Mouse (Mus musculus) neural tube, embryonic 11.5 days (tissue): Measurements from ENCODE around the gene Glmp. TPM values are rescaled to one million over a fixed set of nuclear protein-coding genes. Genes with fewer than 3 reads are reported as not detected.
"Not testable (repeated sequence)": the region's sequence is repeated elsewhere in the genome, so short reads cannot be mapped to it uniquely, and the experiment has no call there.

Experiments used
- ATAC-seq: fragments of 200-750 bp; cut with Nextera tagmentation; 2 replicates; pipeline ENCODE4 v1.8.0; 2017; ENCODE audit warnings: moderate number of reproducible peaks, mild to moderate bottlenecking, moderate TSS enrichment, moderate library complexity; ENCODE audit not compliant: insufficient read depth, low FRiP score, low TSS enrichment
- DNase-seq: peaks from one replicate; pipeline ENCODE4 v3.0.0-alpha.2; 2015; ENCODE audit warnings: low spot score
- H3K27ac ChIP-seq: fragments of 300-500 bp; sonication (generic); 2 replicates; pipeline ENCODE4 v1.5.1; 2014; ENCODE audit warnings: low read depth, mild to moderate bottlenecking, low read length
- H3K27me3 ChIP-seq: fragments of 300-500 bp; sonication (generic); 2 replicates; pipeline ENCODE4 v1.6.1; 2014; ENCODE audit warnings: mild to moderate bottlenecking, low read length, mixed read lengths; ENCODE audit not compliant: control insufficient read depth, insufficient read depth
- H3K36me3 ChIP-seq: fragments of 300-500 bp; sonication (generic); 2 replicates; pipeline ENCODE4 v1.6.1; 2014; ENCODE audit warnings: mild to moderate bottlenecking, low read length, moderate library complexity, mixed read lengths; ENCODE audit not compliant: control insufficient read depth, insufficient read depth
- H3K4me1 ChIP-seq: fragments of 300-500 bp; sonication (generic); 2 replicates; pipeline ENCODE4 v1.6.1; 2014; ENCODE audit warnings: low read length, mixed read lengths; ENCODE audit not compliant: control insufficient read depth, insufficient read depth
- H3K4me2 ChIP-seq: fragments of 300-500 bp; sonication (generic); 2 replicates; pipeline ENCODE4 v1.6.1; 2014; ENCODE audit warnings: low read depth, mild to moderate bottlenecking, moderate library complexity
- H3K4me3 ChIP-seq: fragments of 300-500 bp; sonication (generic); 2 replicates; pipeline ENCODE4 v1.5.1; 2014; ENCODE audit warnings: low read depth, low read length
- H3K9ac ChIP-seq: fragments of 300-500 bp; sonication (generic); 2 replicates; pipeline ENCODE4 v1.6.1; 2014; ENCODE audit warnings: mild to moderate bottlenecking, low read length
- H3K9me3 ChIP-seq: fragments of 300-500 bp; sonication (generic); 2 replicates; pipeline ENCODE4 v1.6.1; 2016; ENCODE audit warnings: low read length; ENCODE audit not compliant: control insufficient read depth
- WGBS: fragments of 180-500 bp; shearing (Covaris S2); extraction: QIAGEN DNeasy Blood & Tissue Kit; methylation state at CpG from one replicate; pipeline ENCODE4 v1.1.7; 2014; 5-methylcytosine and 5-hydroxymethylcytosine counted together
- polyA plus RNA-seq: library from polyadenylated mRNA; unstranded; fragments of >200 nt; fragmentation: Nextera tagmentation; extraction: Ambion mirVana; gene quantifications from 2 replicates; pipeline ENCODE4 v1.2.1, GENCODE M21; 2014

The Glmp gene
- polyA plus RNA-seq, 1 experiment from 2014 or later: 70.5 TPM

GRCm38 (mm10) chr3:88365705-88366361 is 41.0 kb downstream of the Glmp start:
- Histone ChIP-seq H3K9me3 (no peaks in the 10 kb centered on the region; the same call in 1 of the 2 replicates), H3K4me3 (no peak overlapping the region), H3K9ac (no peak overlapping the region), H3K36me3 (peaks cover 9% of the 10 kb centered on the region), H3K4me1 (no peaks in the 10 kb centered on the region), H3K27me3 (peaks cover 15% of the 10 kb centered on the region), H3K4me2 (no peak overlapping the region), H3K27ac (no peak overlapping the region)
- DNase-seq (no peak), ATAC-seq (0 out of 2 replicates have a peak, but pooled peaks have one; percentile 4)
- 34% methylated on average over 34 of the region's 34 CpGs for WGBS

- ATAC-seq (peak; percentile 79), DNase-seq (peak; percentile 63)
- peaks cover 15% of the 10 kb centered on the region for H3K27me3 ChIP-seq
- not testable (repeated sequence) for H3K9ac ChIP-seq, H3K36me3 ChIP-seq, H3K9me3 ChIP-seq, H3K27ac ChIP-seq, H3K4me3 ChIP-seq, H3K4me1 ChIP-seq
- peak overlapping the region; percentile 13; the same call in 1 of the 2 replicates for H3K4me2 ChIP-seq
- WGBS: 3% methylated on average over 18 of the region's 22 CpGs
These were observed 42.1 kb downstream of the Glmp start for GRCm38 (mm10) chr3:88366830-88367428.

GRCm38 (mm10) chr3:88367517-88367916 is 42.7 kb downstream of the Glmp start:
- DNase-seq, ATAC-seq, H3K9me3 ChIP-seq, H3K4me3 ChIP-seq, H3K9ac ChIP-seq, H3K4me1 ChIP-seq, H3K27ac ChIP-seq, H3K36me3 ChIP-seq, H3K4me2 ChIP-seq: not testable (repeated sequence)
- peaks cover 15% of the 10 kb centered on the region for H3K27me3 ChIP-seq
- 48% methylated on average over 3 of the region's 7 CpGs for whole genome bisulfite sequencing

- H3K9me3 ChIP-seq, H3K4me1 ChIP-seq, H3K4me3 ChIP-seq, H3K27ac ChIP-seq, DNase-seq, H3K36me3 ChIP-seq, H3K4me2 ChIP-seq, ATAC-seq, H3K9ac ChIP-seq: not testable (repeated sequence)
- WGBS: 93% methylated on average over 7 of the region's 7 CpGs
- peaks cover 15% of the 10 kb centered on the region for H3K27me3 ChIP-seq
These were observed 43.7 kb downstream of the Glmp start for GRCm38 (mm10) chr3:88368511-88368910.

GRCm38 (mm10) chr3:88372643-88373042 is 47.8 kb downstream of the Glmp start, which contains the start of gene Bglap3:
Gene Bglap3, minus strand, starts transcription at chr3:88372743.
- not testable (repeated sequence) for H3K4me1 ChIP-seq, H3K4me2 ChIP-seq, H3K9ac ChIP-seq, H3K4me3 ChIP-seq, H3K27ac ChIP-seq, H3K27me3 ChIP-seq, ATAC-seq, H3K36me3 ChIP-seq, DNase-seq, H3K9me3 ChIP-seq
- 92% methylated on average over 9 of the region's 9 CpGs for WGBS

GRCm38 (mm10) chr3:88375750-88376626 is 51.2 kb downstream of the Glmp start:
- not testable (repeated sequence) for H3K36me3 ChIP-seq, H3K27me3 ChIP-seq, H3K9me3 ChIP-seq, H3K4me1 ChIP-seq, H3K4me3 ChIP-seq, H3K27ac ChIP-seq
- DNase-seq (peak; percentile 75), ATAC-seq (peak; percentile 88)
- H3K9ac ChIP-seq: peak overlapping the region; percentile 2; the same call in 1 of the 2 replicates
- 0 out of 2 replicates have a peak overlapping the region, but pooled peaks have one; percentile 1 for H3K4me2 ChIP-seq
- 11% methylated on average over 16 of the region's 19 CpGs for WGBS

- H3K27ac ChIP-seq, H3K4me2 ChIP-seq, H3K9me3 ChIP-seq, H3K4me3 ChIP-seq, DNase-seq, H3K4me1 ChIP-seq, H3K36me3 ChIP-seq, H3K27me3 ChIP-seq: not testable (repeated sequence)
- H3K9ac ChIP-seq: peak overlapping the region; percentile 2; the same call in 1 of the 2 replicates
- ATAC-seq: 0 out of 2 replicates have a peak, but pooled peaks have one; percentile 24
- WGBS: 17% methylated on average over 5 of the region's 7 CpGs
These were observed 51.8 kb downstream of the Glmp start for GRCm38 (mm10) chr3:88376644-88377043.

GRCm38 (mm10) chr3:88378599-88378998 is 53.8 kb downstream of the Glmp start, which contains the start of gene Bglap2:
Gene Bglap2, minus strand, starts transcription at chr3:88378699.
- H3K27me3 ChIP-seq, H3K36me3 ChIP-seq, H3K4me3 ChIP-seq, ATAC-seq, H3K9me3 ChIP-seq, H3K9ac ChIP-seq, H3K4me2 ChIP-seq, H3K4me1 ChIP-seq, H3K27ac ChIP-seq, DNase-seq: not testable (repeated sequence)
- 69% methylated on average over 4 of the region's 5 CpGs for WGBS
